Mouse (Mus musculus) hindbrain, postnatal 0 days (tissue): Measurements from ENCODE around the gene Alox5ap. TPM values are rescaled to one million over a fixed set of nuclear protein-coding genes. Genes with fewer than 3 reads are reported as not detected.

Experiments used
- ATAC-seq: fragments of 200-750 bp; cut with Nextera tagmentation; 2 replicates; pipeline ENCODE4 v1.8.0; 2017; ENCODE audit warnings: mild to moderate bottlenecking, moderate TSS enrichment, moderate library complexity
- DNase-seq: peaks from one replicate; pipeline ENCODE4 v3.0.0-alpha.2; 2015; ENCODE audit warnings: low spot score
- H3K27ac ChIP-seq: fragments of 300-500 bp; sonication (generic); 2 replicates; pipeline ENCODE4 v1.5.1; 2014; ENCODE audit warnings: mild to moderate bottlenecking
- H3K27me3 ChIP-seq: fragments of 300-500 bp; sonication (generic); 2 replicates; pipeline ENCODE4 v1.6.1; 2014; ENCODE audit warnings: low read length, mixed read lengths; ENCODE audit not compliant: insufficient read depth
- H3K36me3 ChIP-seq: fragments of 300-500 bp; sonication (generic); 2 replicates; pipeline ENCODE4 v1.6.1; 2014; ENCODE audit warnings: low read length, mixed read lengths; ENCODE audit not compliant: insufficient read depth
- H3K4me1 ChIP-seq: fragments of 300-500 bp; sonication (generic); 2 replicates; pipeline ENCODE4 v1.6.1; 2014; ENCODE audit warnings: antibody characterized with exemption, low read length, mixed read lengths; ENCODE audit not compliant: insufficient read depth
- H3K4me2 ChIP-seq: fragments of 300-500 bp; sonication (generic); 2 replicates; pipeline ENCODE4 v1.6.1; 2014; ENCODE audit warnings: low read depth, mild to moderate bottlenecking, low read length, moderate library complexity, mixed read lengths
- H3K4me3 ChIP-seq: fragments of 300-500 bp; sonication (generic); 2 replicates; pipeline ENCODE4 v1.5.1; 2014; ENCODE audit warnings: low read length
- H3K9ac ChIP-seq: fragments of 300-500 bp; sonication (generic); replicated peaks from 2 replicates; pipeline ENCODE4 v1.6.1; 2014; ENCODE audit warnings: mild to moderate bottlenecking, low read length, moderate library complexity, mixed read lengths
- H3K9me3 ChIP-seq: fragments of 300-500 bp; sonication (generic); 2 replicates; pipeline ENCODE4 v1.6.1; 2016; ENCODE audit warnings: low read length, mixed read lengths
- CTCF ChIP-seq: IDR thresholded peaks from 2 replicates; pipeline ENCODE4 v1.5.1; 2016; ENCODE audit warnings: antibody characterized with exemption, control low read depth, low read depth
- WGBS: fragments of 180-500 bp; shearing (Covaris S2); extraction: QIAGEN DNeasy Blood & Tissue Kit; methylation state at CpG from one replicate; pipeline ENCODE4 v1.1.7; 2014; 5-methylcytosine and 5-hydroxymethylcytosine counted together
- polyA plus RNA-seq: library from polyadenylated mRNA; unstranded; fragments of >200 nt; fragmentation: Nextera tagmentation; extraction: Ambion mirVana; gene quantifications from 2 replicates; pipeline ENCODE4 v1.2.1, GENCODE M21; 2015
- total RNA-seq: library from RNA; depleted of rRNA; stranded (reverse); fragments of >200 nt; gene quantifications from 2 replicates; pipeline ENCODE4 v1.2.3, GENCODE M21; 2014

Alox5ap gene
- total and polyA plus RNA-seq, 2 experiments from 2014 or later = 6.6 to 14.4 TPM

DNA sequence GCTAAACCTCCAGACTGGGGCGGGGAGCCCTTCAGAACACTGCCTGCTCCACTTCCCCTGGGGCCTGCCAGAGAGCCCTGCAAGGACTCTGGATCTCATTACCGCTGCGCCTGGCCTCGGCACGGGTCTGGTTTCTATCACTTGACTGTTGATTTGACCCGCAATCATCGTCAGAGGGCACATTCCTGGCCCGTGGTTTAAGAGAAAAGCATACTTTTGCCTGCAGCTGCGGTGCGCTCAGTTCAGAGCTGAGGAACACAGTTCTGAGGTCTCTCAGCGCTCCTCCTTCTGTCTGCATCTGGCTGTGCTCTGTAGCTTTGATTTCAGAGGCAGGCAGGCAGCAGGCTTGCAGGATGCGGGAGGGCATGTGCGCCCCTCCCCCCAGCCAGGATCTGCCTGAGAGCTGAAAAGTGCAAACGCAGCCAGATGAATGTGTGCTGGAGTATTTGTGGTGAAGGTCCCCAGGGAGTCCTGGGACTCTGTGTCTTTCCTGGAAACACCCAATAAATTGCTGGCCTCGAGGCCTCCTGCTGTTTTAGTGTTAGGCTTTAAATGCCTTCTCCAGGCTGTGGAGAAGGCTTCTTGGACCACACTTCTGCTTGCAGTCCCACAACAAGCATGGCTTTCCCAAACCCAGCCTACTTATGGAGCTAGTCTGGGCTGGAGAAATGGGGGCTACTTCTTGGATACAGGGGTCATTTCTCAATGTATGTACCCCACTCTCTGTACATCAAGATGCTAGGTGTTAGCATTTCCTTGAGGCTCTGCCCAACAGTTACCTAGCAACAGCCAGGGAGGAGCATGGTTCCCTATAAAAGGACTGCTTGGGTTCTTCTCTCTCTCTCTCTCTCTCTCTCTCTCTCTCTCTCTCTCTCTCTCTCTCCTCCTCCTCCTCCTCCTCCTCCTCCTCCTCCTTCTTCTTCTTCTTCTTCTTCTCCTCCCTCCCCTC is 56.2 kb downstream of the Alox5ap start:
- H3K27ac ChIP-seq = peak overlapping the region; percentile 75
- DNase-seq (peak; percentile 78), ATAC-seq (peak; percentile 48; the same call in 1 of the 2 replicates)
- peak overlapping the region; percentile 33 for H3K4me2 ChIP-seq
- 0 out of 2 replicates have a peak overlapping the region, but pooled peaks have one; percentile 28 for H3K9ac ChIP-seq
- H3K4me3 ChIP-seq = no peak overlapping the region
- no peaks in the 10 kb centered on the region for H3K9me3 ChIP-seq
- TF ChIP-seq CTCF = no peak; the same call in 1 of the 2 replicates
- H3K27me3 ChIP-seq = no peaks in the 10 kb centered on the region
- H3K36me3 ChIP-seq = no peaks in the 10 kb centered on the region
- peaks cover 24% of the 10 kb centered on the region for H3K4me1 ChIP-seq
- 3% methylated on average over 15 of the region's 15 CpGs for WGBS

GRCm38 (mm10) chr5:149321909-149322841 is 57.6 kb downstream of the Alox5ap start:
- 0 out of 2 replicates have a peak, but pooled peaks have one; percentile 11 for ATAC-seq

DNA sequence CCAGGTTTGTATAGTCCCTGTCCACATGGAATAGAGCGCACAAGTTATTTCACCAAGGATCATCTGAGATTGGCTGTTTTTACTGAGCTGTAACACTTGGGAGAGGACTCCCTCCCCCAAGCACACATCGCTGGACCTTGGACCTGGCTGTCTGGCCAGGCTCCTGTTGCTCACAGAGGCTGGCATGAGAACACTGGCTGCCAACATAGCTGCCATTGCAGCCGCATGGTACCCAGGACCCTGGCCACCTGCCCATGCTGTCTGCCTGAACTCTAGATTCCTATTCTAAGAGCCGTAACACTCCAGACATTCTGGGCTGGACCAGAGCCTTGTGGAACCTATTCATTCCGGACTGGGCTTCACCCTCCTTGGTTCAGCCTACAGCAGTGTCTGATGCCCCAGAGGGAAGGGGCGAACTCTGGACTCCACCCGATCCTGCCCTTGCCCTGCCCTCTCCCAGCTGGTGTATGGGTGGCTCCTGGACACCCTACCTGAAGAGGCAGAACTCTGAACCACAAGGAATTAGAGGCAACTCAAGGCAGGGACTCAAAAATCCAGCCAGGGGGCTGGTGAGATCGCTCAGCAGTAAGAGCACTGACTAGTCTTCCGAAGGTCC is 58.5 kb downstream of the Alox5ap start:
- H3K4me3 ChIP-seq = no peak overlapping the region
- H3K27ac ChIP-seq = no peak overlapping the region
- no peaks in the 10 kb centered on the region for H3K27me3 ChIP-seq
- TF ChIP-seq CTCF = 0 out of 2 replicates have a peak, but pooled peaks have one; percentile 3
- no peaks in the 10 kb centered on the region for H3K36me3 ChIP-seq
- H3K9me3 ChIP-seq = no peaks in the 10 kb centered on the region
- DNase-seq = peak; percentile 73
- H3K9ac ChIP-seq = no peak overlapping the region
- peaks cover 17% of the 10 kb centered on the region for H3K4me1 ChIP-seq
- WGBS = 72% methylated on average over 9 of the region's 9 CpGs
- H3K4me2 ChIP-seq = no peak overlapping the region
- ATAC-seq = peak; percentile 61

More at GRCm38 (mm10) chr5:149321909-149322841, 57.6 kb downstream of the Alox5ap start:
- Histone ChIP-seq H3K9me3 (no peaks in the 10 kb centered on the region), H3K4me2 (no peak overlapping the region), H3K36me3 (no peaks in the 10 kb centered on the region), H3K27ac (peak overlapping the region; percentile 41), H3K4me3 (no peak overlapping the region), H3K27me3 (no peaks in the 10 kb centered on the region), H3K4me1 (peaks cover 19% of the 10 kb centered on the region), H3K9ac (no peak overlapping the region)
- peak; percentile 18; the same call in 1 of the 2 replicates for TF ChIP-seq CTCF
- WGBS = 31% methylated on average over 15 of the region's 15 CpGs
- peak; percentile 42 for DNase-seq

DNA sequence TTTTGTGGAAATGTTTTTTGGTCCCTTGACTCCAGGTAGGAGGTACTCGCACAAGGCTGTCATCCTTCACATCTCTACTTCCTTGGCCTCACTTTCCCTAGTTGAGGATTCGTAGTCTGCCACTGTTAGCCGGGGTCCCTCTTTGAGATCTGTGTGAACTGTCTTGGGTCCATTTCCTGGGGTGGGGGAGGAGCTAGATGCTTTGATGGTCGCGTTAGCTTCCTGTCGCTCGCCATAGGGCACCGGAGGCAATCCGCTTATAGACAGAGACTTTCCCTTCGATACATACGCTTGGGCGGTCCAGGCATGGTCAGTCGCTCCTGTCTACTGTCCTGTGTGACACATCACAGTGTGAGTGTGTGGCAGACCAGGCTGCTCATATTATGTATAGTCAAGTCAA is 60.2 kb downstream of the Alox5ap start:
- H3K27me3 ChIP-seq = no peaks in the 10 kb centered on the region
- no peak for ATAC-seq
- no peak for DNase-seq
- H3K36me3 ChIP-seq = no peaks in the 10 kb centered on the region
- H3K9ac ChIP-seq = no peak overlapping the region
- H3K27ac ChIP-seq = no peak overlapping the region
- H3K4me1 ChIP-seq = peaks cover 18% of the 10 kb centered on the region
- TF ChIP-seq CTCF = no peak
- H3K4me3 ChIP-seq = no peak overlapping the region
- 76% methylated on average over 13 of the region's 13 CpGs for WGBS
- no peaks in the 10 kb centered on the region for H3K9me3 ChIP-seq
- H3K4me2 ChIP-seq = no peak overlapping the region

- H3K27ac ChIP-seq = peak overlapping the region; percentile 32; the same call in 1 of the 2 replicates
- 35% methylated on average over 12 of the region's 12 CpGs for WGBS
- no peak overlapping the region for H3K9ac ChIP-seq
- ATAC-seq (0 out of 2 replicates have a peak, but pooled peaks have one; percentile 51), DNase-seq (peak; percentile 45)
- H3K4me1 ChIP-seq = peaks cover 7% of the 10 kb centered on the region; the same call in 1 of the 2 replicates
- TF ChIP-seq CTCF = no peak
- no peaks in the 10 kb centered on the region for H3K27me3 ChIP-seq
- no peaks in the 10 kb centered on the region for H3K36me3 ChIP-seq
- no peak overlapping the region for H3K4me3 ChIP-seq
- no peak overlapping the region for H3K4me2 ChIP-seq
- no peaks in the 10 kb centered on the region for H3K9me3 ChIP-seq
Observed at GRCm38 (mm10) chr5:149329098-149329887, 64.7 kb downstream of the Alox5ap start.
